Mouse (Mus musculus) adrenal gland, postnatal 25 days (tissue): Measurements from ENCODE around the gene Smyd4. TPM values are rescaled to one million over a fixed set of nuclear protein-coding genes. Genes with fewer than 3 reads are reported as not detected.

Experiments
- DNase-seq: peaks from one replicate; pipeline ENCODE4 v3.0.0; 2021; ENCODE audit warnings: mixed read lengths
- total RNA-seq: library from RNA; stranded (reverse); gene quantifications from 2 replicates; pipeline ENCODE4 v1.2.3, GENCODE M21; 2021

Gene Smyd4
- total RNA-seq, 1 experiment from 2014 or later: 9.3 TPM

- DNase-seq: no peak
These were observed 72.7 kb downstream of the Smyd4 start for GRCm38 (mm10) chr11:75420810-75421374.

DNA sequence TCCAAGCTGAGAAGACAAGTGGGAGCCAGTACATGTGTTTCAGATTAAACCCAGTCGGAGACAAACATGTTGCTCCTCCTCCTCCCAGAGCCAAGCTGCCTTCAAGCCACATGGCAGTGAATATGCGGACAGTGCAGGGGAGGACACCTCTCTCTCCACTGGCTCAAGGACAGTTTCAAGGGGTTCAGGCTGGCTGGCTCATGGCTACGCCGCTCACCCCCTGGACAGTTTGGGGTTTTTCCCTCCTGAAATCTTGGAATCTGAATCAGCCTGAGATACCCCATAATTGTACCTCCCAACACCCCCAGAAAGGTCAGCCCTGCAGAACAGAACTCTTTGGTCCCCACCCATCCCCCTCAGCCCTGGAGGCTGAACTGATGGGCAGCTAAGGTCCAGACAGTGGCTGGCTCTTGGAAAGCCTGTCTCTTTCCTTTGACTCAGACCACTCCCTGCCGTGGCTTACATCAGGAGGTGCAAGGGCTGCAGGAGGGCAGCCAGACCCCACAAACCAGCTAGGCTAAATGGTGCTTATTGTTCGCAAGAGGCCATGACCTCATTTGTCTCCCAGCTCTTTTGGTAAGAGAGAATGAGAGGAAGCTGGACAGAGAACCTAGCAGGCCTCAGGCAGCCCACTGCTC, 73.3 kb downstream of the Smyd4 start:
- no peak for DNase-seq

DNA sequence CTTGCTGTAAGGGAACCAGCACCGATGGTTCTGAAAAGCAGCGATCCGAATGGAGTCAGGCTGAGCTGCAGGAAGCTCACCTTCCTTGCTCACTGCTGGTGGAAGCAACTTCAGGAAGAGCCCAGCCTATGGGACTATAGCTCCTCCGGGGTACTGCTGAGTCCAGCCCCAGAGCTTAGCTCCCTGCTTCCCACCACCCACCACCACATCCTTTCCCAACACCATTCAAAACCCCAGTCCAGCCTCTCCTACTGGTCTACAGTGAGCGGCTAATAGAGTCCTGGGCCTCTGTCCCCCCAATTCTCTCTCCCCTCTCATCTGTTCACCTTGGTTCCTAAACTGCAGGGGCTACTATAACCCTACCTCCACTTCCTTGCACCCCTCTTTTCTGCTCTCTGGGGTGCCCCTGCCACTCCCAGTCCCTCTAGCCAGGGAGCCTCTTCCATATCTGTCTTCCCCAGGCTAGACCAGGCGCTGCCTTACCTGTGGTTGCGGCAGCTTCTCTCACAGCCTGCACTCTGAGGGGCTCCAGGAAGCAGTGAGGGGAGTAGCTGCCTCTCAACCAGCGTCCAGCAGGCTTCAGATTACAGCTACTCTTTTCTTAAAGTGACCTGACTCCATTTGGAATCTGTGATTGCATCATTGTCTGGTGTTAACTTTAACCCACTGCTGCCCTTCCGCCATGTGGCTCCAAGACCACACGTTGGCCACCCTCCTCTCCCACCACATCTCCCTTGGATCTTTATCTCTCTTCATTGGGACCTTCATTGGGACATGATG, 74.0 kb downstream of the Smyd4 start, which contains the start of gene Serpinf1:
Serpinf1 (minus strand) TSS at position 689 of the 780 bp plus-strand sequence.
- no peak for DNase-seq

- DNase-seq: no peak
These were observed 74.9 kb downstream of the Smyd4 start for GRCm38 (mm10) chr11:75423091-75423490.

DNA sequence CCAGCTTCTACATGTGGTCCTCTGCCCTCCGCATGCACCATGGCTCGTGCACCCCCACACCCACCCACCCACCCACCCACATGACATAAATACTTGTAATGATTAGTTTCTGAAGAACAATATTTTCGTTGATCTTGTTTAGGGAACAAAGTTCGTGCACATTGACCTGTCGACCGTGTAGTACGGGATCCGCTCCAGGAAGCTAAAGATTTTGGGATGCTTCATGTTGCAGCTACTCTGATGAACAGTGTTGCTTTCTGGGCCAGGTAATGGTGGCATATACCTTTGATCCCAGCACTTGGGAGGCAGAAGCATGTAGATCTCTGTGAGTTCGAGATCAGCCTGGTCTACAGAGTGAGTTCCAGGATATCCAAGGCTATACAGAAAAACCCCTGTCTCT, 75.8 kb downstream of the Smyd4 start:
- DNase-seq: no peak

DNA sequence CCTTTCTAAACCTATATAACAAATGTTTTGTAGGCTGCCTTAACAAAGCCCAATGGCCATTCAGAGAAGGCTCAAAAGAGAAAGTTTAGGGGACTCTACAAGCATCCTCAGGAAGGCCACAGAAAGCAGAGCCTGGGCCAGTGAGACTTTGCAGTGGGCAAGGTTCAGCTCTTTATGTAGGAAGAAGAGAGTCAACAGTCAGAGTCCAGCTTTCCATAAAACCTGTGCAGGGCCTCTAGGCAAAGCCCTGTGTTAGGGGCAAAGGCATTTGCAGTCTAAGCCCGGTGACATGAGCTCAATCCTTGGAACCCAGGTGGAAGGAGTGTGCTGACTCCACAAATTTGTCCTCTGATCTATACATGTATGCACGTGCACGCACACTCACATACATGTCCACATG, 76.2 kb downstream of the Smyd4 start:
- no peak for DNase-seq

DNA sequence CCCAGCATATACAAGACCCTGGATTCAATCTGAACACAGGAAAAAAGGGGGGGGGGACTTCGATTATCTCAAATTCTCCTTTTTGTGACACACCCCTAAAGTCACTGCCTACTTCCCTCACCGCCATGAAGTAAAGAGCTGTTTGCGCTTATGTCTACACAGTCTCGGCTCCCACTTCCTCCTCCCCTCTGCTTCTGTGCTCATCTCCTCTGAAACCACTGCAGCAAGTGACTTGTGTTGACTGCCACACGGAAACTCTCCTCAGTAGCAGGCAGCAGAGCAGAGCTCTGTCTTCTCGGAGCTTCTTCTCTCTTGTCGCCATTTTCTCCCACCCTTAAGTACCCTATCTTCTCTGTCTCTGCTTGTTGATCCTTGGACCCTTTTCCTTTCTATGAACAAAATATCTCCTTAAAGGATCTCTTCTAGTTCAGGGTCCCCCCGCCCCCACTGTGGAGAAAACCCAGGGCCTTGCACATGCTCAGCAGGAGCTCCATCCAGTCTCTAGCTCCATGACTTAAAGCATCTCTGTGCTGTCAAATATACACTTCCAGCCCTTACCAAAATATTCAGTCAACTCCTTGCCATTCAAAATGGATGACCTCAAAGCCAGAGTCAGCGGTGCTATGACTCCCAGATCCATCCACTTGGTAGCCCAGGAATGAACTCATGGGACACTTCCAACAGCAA, 80.9 kb downstream of the Smyd4 start:
- DNase-seq: no peak

DNA sequence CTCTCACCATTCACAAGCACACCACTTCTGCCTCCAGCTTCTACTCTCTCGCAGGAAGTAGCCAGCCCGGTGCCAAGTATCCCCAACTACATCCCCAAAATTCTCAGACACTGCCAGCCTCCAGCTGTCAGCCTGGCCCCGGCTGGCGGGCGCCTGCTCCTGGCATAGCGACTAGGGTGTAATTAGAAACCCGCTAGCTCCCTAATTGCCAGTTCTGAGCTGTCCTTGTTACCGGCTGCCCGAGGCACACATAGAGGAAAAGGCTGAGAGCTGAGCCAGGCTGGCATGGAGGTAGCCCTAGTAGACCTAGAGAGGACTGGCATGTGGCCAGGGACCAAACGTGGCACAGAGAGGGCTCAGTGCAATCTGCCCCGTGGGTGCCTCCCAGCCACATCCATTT, 83.1 kb downstream of the Smyd4 start:
- peak; percentile 34 for DNase-seq

DNA sequence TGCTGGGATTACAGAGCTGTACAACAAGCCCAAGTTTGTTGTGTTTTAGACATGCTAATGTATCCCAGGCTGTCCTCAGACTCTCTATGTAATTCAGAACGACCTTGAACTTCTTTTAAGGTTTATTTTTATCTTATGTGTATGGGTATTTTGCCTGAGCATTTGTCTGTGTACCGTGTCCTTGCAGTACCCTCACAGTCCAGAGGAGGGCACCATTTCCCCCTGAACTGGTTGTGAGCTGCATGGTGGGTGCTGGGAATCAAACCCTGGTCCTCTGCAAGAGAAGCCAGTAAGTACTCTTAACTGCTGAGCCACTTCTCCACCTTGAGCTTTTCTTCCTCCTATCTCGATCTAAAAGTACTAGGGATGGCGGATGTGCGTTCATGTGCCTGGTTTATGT, 85.9 kb downstream of the Smyd4 start:
- no peak for DNase-seq

- DNase-seq: no peak
These were observed 90.0 kb downstream of the Smyd4 start for GRCm38 (mm10) chr11:75438194-75438593.

GRCm38 (mm10) chr11:75438804-75439203, 90.6 kb downstream of the Smyd4 start:
- DNase-seq: no peak

GRCm38 (mm10) chr11:75439363-75439762, 91.1 kb downstream of the Smyd4 start, which contains the start of gene Serpinf2:
TSS of gene Serpinf2 (minus strand) at chr11:75439591.
- no peak for DNase-seq

GRCm38 (mm10) chr11:75439951-75440350, 91.7 kb downstream of the Smyd4 start:
- DNase-seq: no peak

- no peak for DNase-seq
These were observed 92.8 kb downstream of the Smyd4 start for GRCm38 (mm10) chr11:75441034-75441433.

DNA sequence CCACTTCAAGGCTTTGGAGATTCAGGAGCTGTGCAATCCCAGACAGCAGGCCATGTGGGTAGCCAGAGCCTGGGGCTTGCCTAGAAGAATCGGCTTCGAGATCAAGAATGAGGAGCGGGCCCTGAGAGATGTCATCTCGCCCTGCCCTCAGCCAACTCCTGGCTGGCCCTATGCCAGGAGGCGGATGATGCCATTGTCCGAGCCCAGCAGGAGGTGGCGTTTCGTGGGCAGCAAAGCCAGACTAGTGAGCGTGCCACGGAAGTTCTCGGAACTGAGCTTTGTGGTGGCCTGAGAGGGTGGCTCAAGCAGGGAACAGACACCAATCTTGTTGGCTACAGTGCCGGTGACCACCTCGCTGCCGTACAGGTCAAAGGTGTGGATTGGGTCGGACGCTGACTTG, 93.4 kb downstream of the Smyd4 start:
- no peak for DNase-seq

DNA sequence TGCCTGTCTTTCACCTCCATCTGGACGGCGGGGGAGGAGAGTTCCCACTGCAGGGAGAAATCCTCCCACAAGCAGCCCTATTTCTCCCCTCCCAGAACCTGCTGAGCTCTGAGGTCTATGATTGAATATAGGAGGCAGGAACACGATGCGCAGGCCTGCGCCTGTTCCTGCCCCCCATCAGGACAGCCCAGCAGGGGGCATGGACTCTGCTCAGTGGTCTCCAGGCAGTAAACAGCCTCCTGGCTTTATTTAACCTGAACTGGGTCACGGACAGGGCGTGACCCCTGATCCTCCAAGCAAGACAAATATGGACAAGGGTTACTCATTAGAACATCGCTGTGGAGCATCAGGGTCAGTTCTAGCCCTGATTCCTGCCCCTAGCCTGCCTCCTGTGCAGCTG, 95.5 kb downstream of the Smyd4 start:
- no peak for DNase-seq

DNA sequence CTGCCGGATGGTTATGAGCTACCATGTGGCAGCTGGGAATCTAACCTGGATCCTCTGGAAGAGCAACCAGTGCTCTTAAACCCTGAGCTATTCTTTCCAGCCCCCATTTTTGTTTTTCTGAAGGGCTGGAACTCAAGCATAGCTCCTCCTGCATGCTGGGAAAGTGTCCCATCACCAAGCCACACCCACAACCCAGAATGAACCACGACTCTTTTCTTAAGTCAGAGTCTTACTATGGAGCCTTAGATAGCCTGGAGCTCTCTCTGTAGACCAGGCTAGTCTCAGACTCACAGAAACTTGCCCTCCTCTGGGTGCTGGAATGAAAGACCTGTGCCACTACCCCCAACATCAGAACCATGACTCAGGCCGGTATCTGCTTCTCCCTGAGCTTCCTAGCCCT, 100.3 kb downstream of the Smyd4 start:
- DNase-seq: no peak

DNA sequence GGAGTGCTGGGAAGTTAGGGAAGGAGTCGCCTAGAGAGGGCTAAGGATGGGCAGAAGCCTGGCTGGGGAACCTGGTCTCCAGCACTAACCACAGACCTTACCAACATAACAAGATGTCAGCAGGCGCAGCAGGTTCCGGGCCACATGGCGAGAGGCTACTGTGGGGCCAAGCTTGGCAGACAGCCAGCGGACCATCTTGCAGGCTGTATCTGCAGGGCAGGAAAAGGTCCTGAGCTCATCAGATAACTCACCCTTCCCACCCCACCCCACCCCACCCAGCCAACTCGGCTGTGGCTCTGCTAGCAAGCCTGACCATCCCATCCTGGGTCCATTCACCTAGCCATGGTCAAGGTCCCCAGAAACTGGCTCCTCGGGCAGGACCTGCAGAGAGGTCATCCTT, 101.5 kb downstream of the Smyd4 start:
- no peak for DNase-seq

DNA sequence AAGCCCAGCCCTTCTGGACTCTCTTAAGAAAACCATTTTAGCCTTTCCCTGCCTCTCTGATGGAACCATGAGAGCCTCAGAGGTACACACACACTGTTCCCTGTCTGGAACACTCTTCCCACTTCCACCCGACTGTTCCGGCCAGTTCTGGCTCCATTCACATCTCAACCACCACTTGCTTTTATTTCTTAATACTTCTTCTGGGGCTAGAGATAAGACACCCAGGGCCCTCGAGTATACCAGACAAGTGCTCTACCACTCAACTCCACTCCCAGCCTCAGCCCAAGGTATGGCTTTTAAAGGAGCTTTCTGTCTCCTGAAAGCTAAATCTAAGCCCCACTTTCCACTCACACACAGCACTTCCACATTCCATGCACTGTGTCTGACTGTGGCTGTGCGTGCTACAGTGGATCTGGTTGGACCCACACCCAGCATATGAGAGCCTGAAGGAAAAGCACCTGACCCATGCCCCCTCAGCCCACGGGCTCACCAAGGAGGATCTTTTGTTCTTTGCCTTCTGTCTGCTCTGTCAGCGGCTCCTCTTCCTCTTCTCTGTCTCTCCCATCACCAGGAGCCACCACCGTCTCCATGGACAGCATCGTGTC, 102.2 kb downstream of the Smyd4 start:
- no peak for DNase-seq

- no peak for DNase-seq
These were observed 102.7 kb downstream of the Smyd4 start for GRCm38 (mm10) chr11:75450936-75451335.

DNA sequence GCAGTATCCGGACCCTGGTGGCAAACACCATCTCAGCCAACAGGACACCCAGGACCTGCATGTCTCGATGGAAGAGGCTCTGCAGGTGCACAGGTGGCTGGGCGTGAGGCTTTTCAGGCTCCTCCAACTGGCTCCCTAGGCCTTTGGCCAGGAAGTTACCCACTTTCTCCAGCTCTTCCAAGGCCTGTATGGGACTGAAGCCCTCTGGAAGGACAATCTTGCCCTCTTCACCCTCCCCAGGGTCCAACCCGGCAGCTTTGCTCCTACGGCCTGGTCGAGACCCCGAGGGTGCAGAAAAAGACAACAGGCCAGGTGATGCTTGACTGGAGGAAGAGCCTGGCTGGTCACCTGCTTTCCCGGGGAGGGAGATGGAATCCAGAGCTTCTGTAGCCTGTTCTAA, 103.8 kb downstream of the Smyd4 start:
- DNase-seq: no peak

GRCm38 (mm10) chr11:75452812-75453557, 104.8 kb downstream of the Smyd4 start:
- DNase-seq: no peak
